Mouse (Mus musculus) retina, postnatal 1 day (tissue): ENCODE results near the gene March4.
A peak's percentile ranks its signal among the peaks of the same experiment; 100 is the strongest.

ENCODE experiments used
- DNase-seq: peaks from one replicate; pipeline ENCODE4 v3.0.0-alpha.2; 2012

Gene March4

DNA sequence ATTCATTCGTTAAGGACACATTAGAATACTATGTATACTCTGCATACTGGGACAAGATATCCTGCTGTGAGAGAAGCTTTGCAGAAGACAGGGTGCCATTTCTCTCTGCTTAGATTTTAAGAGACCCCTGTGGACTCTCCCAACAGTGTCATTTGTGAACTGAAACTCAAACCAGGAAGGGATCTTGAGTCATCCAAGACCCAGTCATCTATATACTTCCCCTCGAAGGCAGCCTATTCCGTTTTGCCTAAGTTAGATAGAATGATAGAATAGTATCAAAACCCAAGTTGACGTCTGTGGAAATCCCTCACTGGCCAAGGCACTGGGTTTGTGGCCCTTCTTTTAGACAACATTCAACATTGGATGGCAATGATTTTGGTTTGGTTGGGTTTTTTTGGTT is 7.5 kb downstream of the March4 start:
- DNase-seq: no peak

- DNase-seq: no peak
Observed at GRCm38 (mm10) chr1:72523601-72524000, 13.1 kb downstream of the March4 start.

- DNase-seq: no peak
Observed at GRCm38 (mm10) chr1:72510778-72511520, 25.8 kb downstream of the March4 start.

DNA sequence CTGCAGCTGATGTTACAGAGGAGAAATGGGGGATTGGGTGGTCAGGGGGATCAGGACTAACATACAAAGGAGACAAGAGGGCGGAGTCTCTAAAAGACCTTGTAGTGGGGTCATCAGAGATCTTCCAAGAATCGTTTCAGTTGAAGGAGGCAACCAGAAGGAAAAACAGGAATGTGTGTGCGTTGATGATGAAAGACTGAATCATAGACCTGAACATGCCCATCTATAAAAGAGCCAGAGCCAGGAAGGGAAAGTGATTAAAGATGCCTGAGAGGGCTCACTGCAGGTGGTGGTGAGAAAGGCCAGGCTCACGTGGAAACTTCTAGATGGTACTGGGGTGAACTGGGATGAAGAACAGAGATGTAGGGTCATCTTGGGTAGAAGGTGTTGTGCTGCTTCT is 27.2 kb downstream of the March4 start:
- DNase-seq: no peak

DNA sequence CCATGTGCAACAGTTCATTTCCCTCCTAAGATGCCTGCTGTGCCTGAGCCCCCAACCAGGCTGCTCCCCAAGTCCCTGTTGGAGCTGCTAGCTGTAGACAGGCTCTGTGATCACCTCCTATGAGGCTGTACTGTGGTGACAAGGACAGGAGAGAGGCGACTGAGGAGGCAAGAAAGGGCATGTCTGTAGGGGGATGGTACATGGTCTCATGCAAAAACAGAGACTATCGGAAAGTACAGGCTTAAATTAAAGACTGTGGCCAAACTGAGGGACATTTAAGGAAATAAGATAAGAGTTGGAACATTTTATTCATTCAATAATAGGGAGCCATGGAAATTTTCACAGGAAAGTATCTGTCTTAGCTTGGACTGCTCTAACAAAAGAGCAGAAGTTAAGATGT is 29.1 kb downstream of the March4 start:
- DNase-seq: no peak

- DNase-seq: no peak
Observed at GRCm38 (mm10) chr1:72506202-72506601, 30.5 kb downstream of the March4 start.

GRCm38 (mm10) chr1:72497609-72498008 is 39.1 kb downstream of the March4 start:
- DNase-seq: no peak

DNA sequence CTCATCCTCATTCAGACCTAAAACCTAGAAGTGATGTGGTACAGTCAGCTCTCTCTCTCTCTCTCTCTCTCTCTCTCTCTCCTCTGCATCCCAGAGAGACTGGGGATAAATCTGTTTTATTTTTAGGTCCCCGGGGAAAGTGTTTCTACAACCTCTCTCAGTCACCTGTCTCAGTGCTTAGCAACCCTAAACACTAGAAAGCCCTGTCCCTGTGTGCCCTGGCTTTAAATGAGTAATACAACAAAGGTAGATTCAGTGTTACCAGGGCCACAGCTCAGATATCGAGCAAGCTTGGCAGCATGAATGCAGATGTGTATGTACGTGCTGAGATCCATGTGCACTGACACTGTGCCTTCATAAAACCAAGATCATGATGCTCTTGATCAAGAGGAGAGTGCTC is 43.3 kb downstream of the March4 start:
- no peak for DNase-seq

DNA sequence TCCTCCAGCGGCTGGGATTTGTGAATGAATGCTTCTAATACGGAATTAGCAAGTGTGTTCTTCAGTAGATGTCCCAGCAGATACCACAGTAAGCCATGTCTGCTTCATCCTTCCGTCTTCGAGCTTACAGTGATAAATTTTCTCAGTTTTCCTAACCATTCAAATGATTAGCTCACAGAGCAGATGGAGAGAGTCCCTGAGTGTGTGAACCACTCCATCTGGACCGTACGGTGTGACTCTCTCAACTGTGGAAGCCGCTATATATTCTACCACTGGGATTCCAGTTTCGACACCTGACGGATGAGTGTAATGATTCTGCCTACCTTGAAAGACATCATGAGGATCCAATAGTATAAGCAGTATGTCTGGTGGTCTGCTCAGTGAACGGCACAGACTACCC is 44.1 kb downstream of the March4 start:
- no peak for DNase-seq

DNA sequence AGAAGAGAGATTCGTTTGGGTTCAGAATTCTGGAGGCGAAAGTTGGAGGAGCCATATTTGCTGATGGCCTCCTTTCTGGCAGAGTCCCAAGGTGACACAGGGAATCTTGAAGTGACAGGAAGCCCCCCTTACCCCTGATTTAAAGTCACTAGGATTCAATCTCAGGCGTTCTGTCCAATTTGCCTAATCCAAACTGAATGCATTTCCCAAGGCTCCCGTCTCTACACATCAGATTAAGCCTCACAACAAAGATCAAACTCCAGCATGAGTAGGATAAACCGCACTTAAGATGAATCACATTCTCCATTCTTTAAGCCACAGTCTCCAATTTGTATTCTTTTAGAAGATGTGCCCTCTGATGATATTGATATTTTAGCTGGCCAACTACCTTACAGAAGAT is 45.4 kb downstream of the March4 start:
- DNase-seq: peak; percentile 36

- DNase-seq: peak; percentile 12
Observed at GRCm38 (mm10) chr1:72490801-72491200, 45.9 kb downstream of the March4 start.

- DNase-seq: peak; percentile 69
Observed at GRCm38 (mm10) chr1:72490193-72490592, 46.5 kb downstream of the March4 start.

GRCm38 (mm10) chr1:72476594-72476993 is 60.1 kb downstream of the March4 start:
- DNase-seq: no peak

DNA sequence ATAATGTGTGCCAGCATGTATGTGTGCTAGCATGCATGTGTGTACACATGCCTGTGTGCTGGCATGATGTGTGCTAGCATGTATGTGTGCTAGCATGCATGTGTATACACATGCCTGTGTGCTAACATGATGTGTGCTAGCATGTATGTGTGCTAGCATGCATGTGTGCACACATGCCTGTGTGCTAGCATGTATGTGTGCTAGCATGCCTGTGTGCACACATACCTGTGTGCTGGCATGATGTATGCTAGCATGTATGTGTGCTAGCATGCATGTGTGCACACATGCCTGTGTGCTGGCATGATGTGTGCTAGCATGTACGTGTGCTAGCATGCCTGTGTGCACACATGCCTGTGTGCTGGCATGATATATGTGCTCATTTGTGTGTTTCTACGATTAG is 67.7 kb downstream of the March4 start:
- no peak for DNase-seq

- no peak for DNase-seq
Observed at GRCm38 (mm10) chr1:72468466-72469003, 68.2 kb downstream of the March4 start.

GRCm38 (mm10) chr1:72464926-72465583 is 71.7 kb downstream of the March4 start:
- DNase-seq: no peak

- DNase-seq: no peak
Observed at GRCm38 (mm10) chr1:72462516-72462915, 74.2 kb downstream of the March4 start.

DNA sequence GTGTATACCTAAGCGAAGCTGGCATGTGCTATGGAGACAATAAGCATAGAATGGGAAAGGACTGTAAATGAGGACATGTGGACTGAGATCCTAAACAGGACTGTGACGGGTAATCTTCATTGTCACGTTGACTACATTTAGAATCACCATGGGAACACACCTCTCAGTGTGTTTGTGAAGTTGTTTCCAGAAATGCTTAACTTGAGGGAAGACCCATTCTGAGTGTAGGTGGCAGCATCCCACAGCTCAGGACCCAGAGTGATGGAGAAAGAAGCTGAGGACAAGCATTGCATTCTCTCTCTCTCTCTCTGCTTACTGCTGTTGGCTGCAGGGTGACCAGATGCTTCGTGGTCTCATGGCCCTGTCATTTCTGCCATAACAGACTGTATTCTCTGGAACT is 79.1 kb downstream of the March4 start:
- no peak for DNase-seq

DNA sequence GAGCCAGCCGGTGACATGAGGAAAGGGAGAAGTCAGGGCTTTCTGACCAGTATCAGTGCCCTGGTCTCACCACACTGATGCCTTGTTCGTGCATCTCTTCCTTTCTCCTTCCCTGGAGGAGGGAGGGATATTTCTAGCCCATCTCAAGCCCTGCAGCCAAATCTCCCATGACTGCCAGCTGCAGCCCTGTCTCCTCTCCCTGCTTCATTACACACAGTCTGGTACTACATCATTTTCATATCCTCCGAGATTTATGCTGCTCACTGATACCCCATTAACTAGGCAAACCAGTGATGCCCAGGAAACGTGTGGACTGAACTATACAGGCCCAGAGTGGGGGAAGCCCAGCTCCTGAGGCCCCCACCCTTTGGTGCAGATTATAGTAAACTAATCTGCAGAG is 80.8 kb downstream of the March4 start:
- DNase-seq: peak; percentile 74

- DNase-seq: peak; percentile 89
Observed at GRCm38 (mm10) chr1:72454733-72455201, 82.0 kb downstream of the March4 start.

GRCm38 (mm10) chr1:72452839-72453238 is 83.9 kb downstream of the March4 start:
- DNase-seq: no peak

- DNase-seq: no peak
Observed at GRCm38 (mm10) chr1:72450790-72451189, 85.9 kb downstream of the March4 start.

DNA sequence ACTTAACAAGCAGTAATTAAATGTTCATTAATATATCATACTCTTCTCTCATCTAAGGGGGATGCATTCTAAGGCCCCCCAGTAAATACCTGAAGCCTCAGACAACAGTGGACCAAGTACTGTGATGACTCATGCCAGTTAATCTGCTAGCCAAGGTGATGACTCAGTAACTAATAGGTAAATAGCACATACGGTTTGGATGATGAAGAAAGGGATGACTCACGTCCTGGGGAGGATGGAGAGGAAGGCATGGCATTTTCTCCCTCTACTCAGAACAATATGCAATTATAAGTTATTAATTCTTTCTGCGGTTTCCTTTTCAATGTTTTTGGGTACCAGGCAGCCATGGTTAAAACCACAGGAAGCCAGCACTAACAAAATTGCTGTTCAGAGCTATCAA is 87.0 kb downstream of the March4 start:
- no peak for DNase-seq

- DNase-seq: no peak
Observed at GRCm38 (mm10) chr1:72442747-72443146, 94.0 kb downstream of the March4 start.
